Mouse (Mus musculus): ENCODE data around the gene Gm609. TPM values are rescaled to one million over a fixed set of nuclear protein-coding genes. Genes with fewer than 3 reads are reported as not detected.
"Not testable (repeated sequence)": the region's sequence is repeated elsewhere in the genome, so short reads cannot be mapped to it uniquely, and the experiment has no call there.

Gm609 gene
- under 1 TPM; 0.24 to 0.49 (median 0.38) TPM for total RNA-seq (2022)

DNA sequence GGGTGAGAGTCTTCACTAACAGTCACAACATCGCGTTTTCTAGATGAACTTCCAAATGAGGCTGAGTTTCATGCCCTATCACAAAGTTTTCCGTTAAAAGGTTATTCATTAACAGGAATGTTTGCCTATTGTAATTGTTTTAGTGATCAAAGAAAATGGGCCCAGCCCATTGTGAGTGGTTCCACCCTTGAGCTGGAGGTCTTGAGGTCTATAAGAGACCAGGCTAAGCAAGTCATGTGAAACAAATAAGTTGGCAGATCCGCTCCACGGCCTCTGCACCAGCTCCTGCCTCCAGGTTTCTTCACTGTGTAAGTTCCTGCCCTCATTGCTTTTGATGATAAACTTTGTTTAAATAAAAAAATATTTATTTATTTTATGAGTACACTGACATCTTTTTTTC lies at the start of gene Gm609:
Gene Gm609 (minus strand): TSS at position 43 of the 400 bp plus-strand sequence.
- DNase-seq (ENCODE audit: low spot score in 2 of 2) = no peak

- no peak for DNase-seq (ENCODE audit: low spot score in 2 of 2)
These were observed 49.3 kb upstream of the Gm609 start for GRCm38 (mm10) chr16:45542108-45542507.

DNA sequence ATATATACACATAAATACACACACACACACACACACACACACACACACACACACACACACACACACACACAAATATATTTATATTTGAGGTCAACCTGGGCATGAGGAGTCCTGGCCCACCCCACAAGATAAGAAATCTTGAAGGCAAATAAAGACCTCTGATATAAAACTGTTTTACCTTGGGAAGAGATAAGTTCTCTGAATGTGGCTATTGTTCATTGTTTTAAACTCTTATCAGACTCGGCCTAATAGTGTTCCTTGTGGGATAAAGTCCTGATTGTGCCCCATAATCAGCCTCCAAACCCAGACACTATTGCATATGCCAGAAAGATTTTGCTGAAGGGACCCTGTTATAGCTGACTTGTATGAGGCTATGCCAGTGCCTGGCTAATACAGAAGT lies 45.6 kb upstream of the Gm609 start:
- not testable (repeated sequence) for DNase-seq (ENCODE audit: low spot score in 2 of 2)

DNA sequence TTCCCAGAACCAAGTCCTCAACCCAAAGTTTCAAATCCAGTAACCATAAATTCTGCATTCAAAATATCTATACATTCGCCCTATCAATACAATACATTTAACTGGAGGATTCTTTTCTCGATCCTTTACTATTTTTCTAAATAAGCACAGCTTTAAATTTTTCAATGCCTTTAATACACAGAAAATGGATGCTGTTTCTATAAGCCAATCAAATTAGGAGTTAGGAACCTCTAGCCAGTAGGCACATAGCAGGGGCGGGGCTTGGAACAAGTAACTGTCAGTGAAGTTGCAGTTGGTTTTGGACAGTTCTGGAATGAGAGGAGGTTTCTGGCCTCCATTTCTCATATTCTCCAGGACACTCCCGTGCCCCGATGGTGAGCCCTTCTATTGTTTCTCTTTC lies 42.2 kb upstream of the Gm609 start, which contains the start of gene Slc9c1:
Gene Slc9c1 (plus strand): TSS at position 301 of the 400 bp plus-strand sequence.
- DNase-seq (ENCODE audit: low spot score in 2 of 2) = no peak

DNA sequence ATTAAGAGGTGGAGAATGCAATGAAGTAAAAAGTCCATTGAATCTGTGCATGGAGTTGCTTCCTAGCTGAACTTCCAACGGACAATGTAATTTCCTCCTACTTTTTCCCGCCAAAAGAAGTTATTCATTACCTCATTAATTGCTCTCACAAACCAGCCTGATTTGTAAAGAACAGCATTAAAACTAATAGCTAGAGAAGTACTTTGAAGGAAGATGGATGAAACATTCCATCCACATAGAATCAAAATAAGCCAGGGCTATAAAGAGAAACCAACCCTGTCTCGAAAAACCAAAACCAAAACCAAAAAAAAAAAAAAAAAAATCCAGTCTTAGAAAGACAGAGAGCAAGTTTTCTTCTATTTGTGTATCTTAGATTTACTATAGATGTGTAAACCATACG lies 39.2 kb upstream of the Gm609 start, which contains the start of gene Gm17783:
Gene Gm17783 (minus strand): TSS at position 101 of the 400 bp plus-strand sequence.
- no peak for DNase-seq (ENCODE audit: low spot score in 2 of 2)

DNA sequence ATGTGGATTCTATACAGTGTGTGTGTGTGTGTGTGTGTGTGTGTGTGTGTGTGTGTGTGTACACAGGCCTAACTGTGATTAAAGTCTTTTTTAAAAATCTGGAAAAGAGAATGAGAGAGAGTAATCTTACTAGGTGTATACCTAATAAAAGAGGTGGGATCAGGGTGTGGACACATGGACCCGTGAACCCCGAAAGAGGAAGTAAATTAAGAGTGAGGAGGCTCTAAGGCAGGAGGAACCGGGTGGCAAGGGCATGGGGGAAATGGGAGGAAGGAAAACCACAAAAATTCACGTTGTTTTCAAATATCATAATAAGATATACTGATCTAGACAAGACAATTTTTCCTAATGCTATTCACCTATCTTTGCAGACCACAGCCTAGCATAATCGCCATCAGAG lies 32.8 kb upstream of the Gm609 start:
- no peak for DNase-seq (ENCODE audit: low spot score in 2 of 2)

DNA sequence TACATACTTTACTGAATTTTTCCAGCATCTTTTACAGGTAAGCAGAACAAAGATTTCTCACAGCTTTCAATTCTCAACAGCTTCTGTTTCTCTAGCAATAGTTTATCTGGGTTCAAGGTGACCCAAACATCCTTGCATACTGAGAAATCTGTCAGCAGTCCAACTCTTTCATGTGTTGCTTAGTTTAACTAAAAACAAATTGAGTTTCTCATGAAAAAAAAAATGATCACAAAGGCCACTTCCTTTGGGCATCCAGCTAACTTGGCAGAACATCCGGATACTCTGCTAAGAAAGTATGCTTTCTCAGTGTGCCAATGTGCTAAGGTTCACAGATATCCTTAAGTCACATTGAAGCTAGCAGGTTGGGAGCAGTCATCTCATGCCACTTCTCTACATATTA lies 2.6 kb upstream of the Gm609 start:
- DNase-seq (ENCODE audit: low spot score in 2 of 2) = no peak

DNA sequence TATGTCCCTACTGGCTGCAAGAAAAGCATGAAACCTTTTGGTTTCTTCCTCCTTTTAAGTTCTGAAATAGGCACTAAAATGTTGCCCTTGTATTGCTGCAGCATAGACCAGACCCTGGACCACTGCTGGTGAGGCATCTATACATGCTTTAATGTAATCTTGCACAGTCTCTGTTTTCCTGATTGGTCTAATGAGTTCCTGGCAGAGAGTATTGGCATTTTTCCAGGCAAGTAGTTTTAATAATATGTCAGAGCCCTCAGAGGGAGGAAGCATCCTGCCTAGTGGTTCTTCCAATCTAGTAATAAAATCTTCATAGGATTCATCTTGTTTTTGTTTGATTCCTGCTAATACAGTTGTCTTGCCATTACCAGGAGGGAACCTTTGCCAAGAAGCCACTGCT lies 15.8 kb downstream of the Gm609 start:
- no peak for DNase-seq (ENCODE audit: low spot score in 2 of 2)

DNA sequence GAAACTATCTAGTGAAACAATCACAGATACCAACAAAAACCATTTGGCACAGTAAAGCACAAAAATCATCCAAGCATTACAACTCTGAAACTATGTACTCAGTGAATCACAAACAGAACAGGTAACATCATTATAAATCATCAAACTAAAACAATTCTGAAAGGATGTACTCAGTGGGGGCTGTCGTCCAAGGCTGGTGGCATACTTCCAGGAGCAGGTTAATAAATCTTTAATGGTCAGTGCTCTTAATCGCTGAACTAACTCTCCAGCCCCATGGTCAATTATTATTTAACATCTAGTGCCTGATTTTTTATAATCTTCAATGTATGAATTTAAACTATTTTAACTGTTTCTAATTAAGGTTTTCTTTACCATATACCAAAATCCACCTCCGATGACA lies 20.9 kb downstream of the Gm609 start:
- DNase-seq (ENCODE audit: low spot score in 2 of 2) = not testable (repeated sequence)

DNA sequence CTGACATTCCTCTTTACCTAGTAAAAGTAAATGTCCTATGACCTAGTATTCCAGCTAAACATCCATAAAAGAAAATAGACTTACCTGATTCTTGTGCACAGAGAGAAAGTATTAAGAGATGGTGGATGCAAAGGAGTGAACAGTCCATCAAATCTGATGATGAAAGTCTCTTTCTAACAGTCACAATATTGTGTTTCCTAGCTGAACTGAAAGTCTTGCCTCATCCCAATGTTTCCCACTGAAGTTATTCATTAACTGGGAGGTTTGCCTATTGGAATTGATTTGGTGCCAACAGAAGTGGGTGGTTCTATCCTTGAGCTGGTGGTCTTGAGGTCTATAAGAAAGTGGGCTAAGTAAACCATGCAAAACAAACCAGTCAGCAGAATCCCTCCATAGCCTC lies 38.0 kb downstream of the Gm609 start:
- no peak for DNase-seq (ENCODE audit: low spot score in 2 of 2)

DNA sequence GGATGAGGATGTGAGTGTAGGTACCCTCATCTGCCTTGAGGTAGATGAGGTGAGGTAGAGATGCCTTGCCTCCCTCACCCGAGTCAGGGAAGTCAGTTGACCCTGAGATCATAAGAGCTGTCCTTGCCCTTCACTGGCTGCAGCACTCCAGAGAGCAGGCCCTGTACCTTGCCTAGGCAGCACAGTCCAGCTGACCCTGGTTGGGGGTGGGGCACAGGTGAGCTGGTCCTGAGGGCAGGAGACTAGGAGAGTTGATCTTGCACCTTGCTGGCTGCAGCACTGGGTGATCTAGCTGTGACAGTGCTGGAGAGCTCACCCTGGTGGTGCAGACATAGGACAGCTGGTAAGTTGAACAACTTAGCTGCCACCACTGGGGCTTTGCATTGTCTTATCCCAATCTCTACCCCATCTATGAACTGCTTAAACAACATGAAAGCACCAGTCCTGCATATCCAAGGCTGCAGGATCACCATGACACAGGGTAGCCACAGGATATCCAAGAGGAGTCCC lies 55.5 kb downstream of the Gm609 start:
- DNase-seq (ENCODE audit: low spot score in 2 of 2) = no peak

DNA sequence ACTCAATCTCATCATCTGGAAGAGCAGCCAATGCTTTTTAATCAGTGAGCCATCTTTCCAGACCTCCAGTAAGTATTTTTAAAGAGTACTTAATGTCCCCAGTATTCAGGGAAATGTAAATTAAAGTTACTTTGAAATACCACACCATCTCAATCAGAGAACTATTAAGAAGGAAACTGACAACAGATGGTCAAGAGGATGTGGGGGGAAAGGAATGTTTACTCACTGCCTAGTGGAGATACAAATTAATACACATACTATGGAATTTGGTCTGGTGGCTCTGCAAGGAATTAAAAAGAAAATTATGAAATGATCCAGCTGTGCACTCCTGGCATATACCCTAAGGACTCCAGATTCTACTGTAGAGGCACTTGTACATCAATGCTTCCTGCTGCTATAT lies 57.2 kb downstream of the Gm609 start:
- no peak for DNase-seq (ENCODE audit: low spot score in 2 of 2)

DNA sequence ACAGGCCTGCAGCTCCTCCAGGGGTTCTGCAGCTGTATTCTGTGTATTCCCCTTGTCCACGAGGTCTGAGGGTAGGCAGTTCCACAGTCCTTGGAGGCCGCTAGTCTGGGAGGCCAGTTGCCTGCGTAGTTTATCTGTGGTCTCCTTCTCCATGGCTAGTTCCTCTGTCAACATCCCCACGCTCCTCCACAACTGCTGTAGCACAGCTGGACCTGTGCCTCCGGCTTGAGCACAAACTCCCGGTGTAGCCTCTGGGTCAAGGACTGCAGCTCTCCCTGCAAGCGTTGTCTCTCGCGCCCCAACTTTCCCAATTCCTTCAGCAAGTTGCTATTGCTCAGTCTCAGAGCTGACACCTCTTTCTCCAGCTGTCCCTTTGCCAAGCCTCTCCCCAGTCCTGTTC lies 65.1 kb downstream of the Gm609 start:
- DNase-seq (ENCODE audit: low spot score in 2 of 2) = no peak

DNA sequence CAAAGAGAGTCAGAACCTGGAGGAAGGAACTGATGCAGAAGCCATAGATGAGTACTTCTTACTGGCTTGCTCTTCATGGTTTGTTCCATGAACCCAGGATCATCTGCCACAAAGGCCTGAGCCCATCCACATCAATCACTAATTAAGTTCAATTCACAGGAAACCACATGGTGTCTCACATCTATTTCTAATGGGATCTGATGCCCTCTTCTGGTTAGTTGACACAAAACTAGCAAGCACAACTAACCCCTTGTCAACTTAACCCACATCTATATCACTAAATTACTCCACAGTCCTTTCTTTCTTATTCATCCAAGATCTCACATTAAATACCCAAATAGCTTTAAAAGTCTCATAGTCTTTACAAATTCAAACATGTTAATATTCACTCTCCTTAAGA lies 79.3 kb downstream of the Gm609 start:
- DNase-seq (ENCODE audit: low spot score in 2 of 2) = no peak

DNA sequence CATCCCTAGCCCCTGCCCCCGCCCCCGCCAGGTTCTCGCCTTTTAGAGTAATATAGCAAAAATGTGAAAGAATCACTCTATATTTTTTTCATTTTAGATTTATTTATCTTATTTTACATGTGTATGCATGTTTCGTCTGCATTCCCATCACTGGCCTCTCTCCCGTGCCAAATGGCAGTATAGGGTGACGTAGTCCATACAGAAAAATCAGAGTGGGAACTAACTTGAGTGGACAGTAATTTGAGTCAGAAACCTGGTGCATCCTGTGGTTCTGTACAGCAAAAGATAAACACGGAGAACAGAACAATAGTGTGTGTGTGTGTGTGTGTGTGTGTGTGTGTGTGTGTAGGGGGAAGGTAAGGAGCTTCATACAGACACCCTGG lies 83.7 kb downstream of the Gm609 start:
- not testable (repeated sequence) for DNase-seq (ENCODE audit: low spot score in 2 of 2)

- DNase-seq (ENCODE audit: low spot score in 2 of 2) = peak; percentile 39 to 51
These were observed 84.2 kb downstream of the Gm609 start, which contains the start of gene Cd200 for GRCm38 (mm10) chr16:45408425-45409063. Cd200 (minus strand) TSS chr16:45409053.

GRCm38 (mm10) chr16:45407645-45408400 lies 84.9 kb downstream of the Gm609 start:
- no peak for DNase-seq (ENCODE audit: low spot score in 2 of 2)

DNA sequence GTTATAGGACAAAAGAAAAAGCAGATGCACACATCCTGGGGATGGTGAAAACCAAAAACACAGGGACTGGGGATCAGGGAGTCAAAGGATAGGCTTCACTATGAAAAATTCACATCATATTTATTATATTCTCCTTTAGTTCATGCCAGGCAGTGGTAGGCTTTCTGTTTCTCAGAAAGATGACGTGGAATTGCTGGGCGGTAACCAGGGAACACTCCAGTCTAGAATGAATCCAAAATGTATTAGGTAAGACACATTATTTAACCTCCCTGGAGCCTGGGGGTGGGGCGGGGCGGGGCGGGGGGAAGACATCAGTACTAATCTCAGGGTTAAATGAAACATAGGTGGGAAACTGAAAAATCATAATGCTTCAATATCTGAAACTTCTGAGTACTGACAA lies 85.7 kb downstream of the Gm609 start:
- DNase-seq (ENCODE audit: low spot score in 2 of 2) = no peak

DNA sequence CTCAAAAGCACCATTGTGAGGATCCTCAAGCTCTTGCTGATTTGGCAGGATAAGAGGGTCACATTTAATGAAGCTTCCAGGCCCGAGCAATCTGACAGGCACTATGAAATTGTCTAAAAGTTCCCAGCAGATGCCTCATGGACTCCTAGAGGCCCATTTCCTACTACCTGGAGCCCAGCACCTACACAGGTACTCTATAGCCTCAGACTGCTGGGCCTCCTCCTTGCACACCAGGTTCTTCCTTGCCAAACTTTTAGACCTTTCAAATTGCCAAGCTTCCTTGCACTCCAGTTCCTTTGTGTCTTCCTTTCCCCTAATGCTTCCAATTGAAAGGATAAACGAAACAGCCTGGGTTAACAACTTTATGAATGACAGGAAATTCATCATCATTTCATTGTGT lies 89.8 kb downstream of the Gm609 start:
- DNase-seq (ENCODE audit: low spot score in 2 of 2) = no peak

GRCm38 (mm10) chr16:45402036-45402435 lies 90.7 kb downstream of the Gm609 start:
- DNase-seq (ENCODE audit: low spot score in 2 of 2) = no peak

GRCm38 (mm10) chr16:45399947-45400555 lies 92.7 kb downstream of the Gm609 start:
- no peak for DNase-seq (ENCODE audit: low spot score in 2 of 2)

GRCm38 (mm10) chr16:45399411-45399810 lies 93.4 kb downstream of the Gm609 start:
- no peak for DNase-seq (ENCODE audit: low spot score in 2 of 2)
